Mouse (Mus musculus) heart, postnatal 0 days (tissue): ENCODE results near the gene Mapkapk2.

Source experiments
- CTCF ChIP-seq: IDR thresholded peaks from 2 replicates; pipeline ENCODE4 v1.5.1; 2016; ENCODE audit warnings: antibody characterized with exemption, control low read depth, low read depth
- EP300 ChIP-seq: IDR thresholded peaks from 2 replicates; pipeline ENCODE4 v1.6.1; 2016; ENCODE audit warnings: antibody characterized with exemption, low read depth

- TF ChIP-seq CTCF = no peak
- 0 out of 2 replicates have a peak, but pooled peaks have one; percentile 16 for TF ChIP-seq EP300
These were observed 1.4 kb downstream of the Mapkapk2 start for GRCm38 (mm10) chr1:131096132-131096695.
